Mouse (Mus musculus): ENCODE data around the gene Gys1.

DNA sequence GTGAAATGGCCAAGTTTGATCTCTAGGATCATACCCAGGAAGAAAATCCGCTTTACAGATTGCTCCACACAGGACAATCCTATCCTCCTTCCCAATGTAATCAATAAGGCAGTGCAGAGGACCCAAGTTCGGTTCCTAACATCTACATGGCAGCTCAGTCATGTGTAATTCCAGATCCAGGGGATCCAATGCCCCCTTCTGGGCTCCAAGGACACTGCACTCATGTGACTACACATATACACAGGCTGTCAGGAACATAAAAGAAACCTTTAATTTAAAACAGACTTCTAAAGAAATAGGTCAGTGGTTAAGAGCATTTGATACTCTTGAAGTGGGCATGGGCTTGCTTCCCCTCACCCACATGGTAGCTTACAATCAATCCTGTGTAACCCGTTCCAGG is 48.6 kb upstream of the Gys1 start:
- TF ChIP-seq GATA1 (IDR thresholded peaks at IDR 0.05; ENCODE audit: low read length), result no peak
- TF ChIP-seq TAL1 (IDR thresholded peaks at IDR 0.05; ENCODE audit: low read length), result no peak

All from erythroblast, embryonic 14.5 days (primary cell).